Mouse (Mus musculus) MEL (cell line): ENCODE measurements around the gene Slc35g2. TPM values are rescaled to one million over a fixed set of nuclear protein-coding genes. Genes with fewer than 3 reads are reported as not detected.

Experiments
- DNase-seq: peaks from one replicate; pipeline ENCODE4 v3.0.0; 2011; ENCODE audit warnings: low read depth, low spot score
- H3K27ac ChIP-seq: 2 replicates; pipeline ENCODE4 v1.5.1; 2012; ENCODE audit warnings: low read depth, mild to moderate bottlenecking, control low read depth, low read length, moderate library complexity; ENCODE audit not compliant: control insufficient read depth
- H3K27me3 ChIP-seq, 2 experiments: fragments of 150-350 bp in 1 of 2; sonication (generic) in 1 of 2; 2 replicates each; pipeline ENCODE4 v1.6.1; 2012; ENCODE audit warnings: low read length in 2 of 2, mild to moderate bottlenecking in 2 of 2, improper control_type of control experiment in 1 of 2, moderate library complexity in 1 of 2; ENCODE audit not compliant: insufficient read depth in 2 of 2, control insufficient read depth in 1 of 2
- H3K36me3 ChIP-seq, 2 experiments: 2 replicates each; pipeline ENCODE4 v1.6.1; 2012 to 2014; ENCODE audit warnings: low read length in 2 of 2, improper control_type of control experiment in 1 of 2, inconsistent platforms in 1 of 2, mild to moderate bottlenecking in 1 of 2; ENCODE audit not compliant: insufficient read depth in 2 of 2, control insufficient read depth in 1 of 2
- H3K4me1 ChIP-seq, 2 experiments: fragments of 150-350 bp in 1 of 2; sonication (generic) in 1 of 2; 2 replicates each; pipeline ENCODE4 v1.6.1; 2012; ENCODE audit warnings: low read length in 2 of 2, improper control_type of control experiment in 1 of 2, mild to moderate bottlenecking in 1 of 2; ENCODE audit not compliant: insufficient read depth in 2 of 2, control insufficient read depth in 1 of 2
- H3K4me3 ChIP-seq, 2 experiments: fragments of 150-350 bp in 1 of 2; sonication (generic) in 1 of 2; 2 replicates each; pipeline ENCODE4 v1.5.1; 2012; ENCODE audit warnings: low read depth in 2 of 2, low read length in 2 of 2, mild to moderate bottlenecking in 2 of 2, moderate library complexity in 2 of 2, control low read depth in 1 of 2, improper control_type of control experiment in 1 of 2; ENCODE audit not compliant: control insufficient read depth in 1 of 2, insufficient read depth in 1 of 2
- H3K79me2 ChIP-seq: 2 replicates; pipeline ENCODE4 v1.6.1; 2012; ENCODE audit warnings: mild to moderate bottlenecking, low read length, moderate library complexity; ENCODE audit not compliant: control insufficient read depth, poor library complexity, insufficient read depth
- H3K9ac ChIP-seq: 2 replicates; pipeline ENCODE4 v1.6.1; 2012; ENCODE audit warnings: low read depth, mild to moderate bottlenecking, control low read depth, low read length, moderate library complexity; ENCODE audit not compliant: control insufficient read depth, poor library complexity, severe bottlenecking
- H3K9me3 ChIP-seq: fragments of 150-350 bp; sonication (generic); replicated peaks from 2 replicates; pipeline ENCODE4 v1.6.1; 2012; ENCODE audit warnings: mild to moderate bottlenecking, low read length, improper control_type of control experiment, moderate library complexity; ENCODE audit not compliant: insufficient read depth
- EP300 ChIP-seq, 2 experiments: IDR thresholded peaks; 2 replicates each; pipeline ENCODE4 v1.6.1; 2011; ENCODE audit warnings: improper control_type of control experiment in 2 of 2, low read length in 2 of 2, low read depth in 1 of 2, mild to moderate bottlenecking in 1 of 2
- ETS1 ChIP-seq: IDR thresholded peaks from 2 replicates; pipeline ENCODE4 v1.6.1; 2012; ENCODE audit warnings: low read depth, mild to moderate bottlenecking, inconsistent platforms, low read length, improper control_type of control experiment, moderate library complexity
- GATA1 ChIP-seq: IDR thresholded peaks from 2 replicates; pipeline ENCODE4 v1.6.1; 2011; ENCODE audit warnings: low read depth, low read length, improper control_type of control experiment
- HCFC1 ChIP-seq: IDR thresholded peaks from 2 replicates; pipeline ENCODE4 v1.6.1; 2012; ENCODE audit warnings: low read depth, mild to moderate bottlenecking, inconsistent platforms, low read length, improper control_type of control experiment, moderate library complexity
- MAFK ChIP-seq: IDR thresholded peaks from 2 replicates; pipeline ENCODE4 v1.6.1; 2011; ENCODE audit warnings: low read depth, mild to moderate bottlenecking, low read length, improper control_type of control experiment, borderline replicate concordance
- MYB ChIP-seq: IDR thresholded peaks from 2 replicates; pipeline ENCODE4 v1.6.1; 2011; ENCODE audit warnings: mild to moderate bottlenecking, low read depth, low read length, improper control_type of control experiment
- POLR2AphosphoS2 ChIP-seq: IDR thresholded peaks from 2 replicates; pipeline ENCODE4 v1.6.1; 2011; ENCODE audit warnings: low read length, improper control_type of control experiment
- RCOR1 ChIP-seq: IDR thresholded peaks from 2 replicates; pipeline ENCODE4 v1.6.1; 2012; ENCODE audit warnings: low read depth, mild to moderate bottlenecking, inconsistent platforms, low read length, improper control_type of control experiment
- TCF12 ChIP-seq: IDR thresholded peaks from 2 replicates; pipeline ENCODE4 v1.6.1; 2014; ENCODE audit warnings: low read depth, mild to moderate bottlenecking, inconsistent platforms, low read length, improper control_type of control experiment, moderate library complexity
- USF1 ChIP-seq: IDR thresholded peaks from 2 replicates; pipeline ENCODE4 v1.6.1; 2014; ENCODE audit warnings: low read depth, mild to moderate bottlenecking, inconsistent platforms, low read length, improper control_type of control experiment, moderate library complexity
- ZKSCAN1 ChIP-seq: IDR thresholded peaks from 2 replicates; pipeline ENCODE4 v1.6.1; 2012; ENCODE audit warnings: low read depth, mild to moderate bottlenecking, inconsistent platforms, low read length, improper control_type of control experiment, moderate library complexity
- ZNF384 ChIP-seq: IDR thresholded peaks from 2 replicates; pipeline ENCODE4 v1.6.1; 2012; ENCODE audit warnings: low read depth, mild to moderate bottlenecking, inconsistent platforms, low read length, improper control_type of control experiment
- polyA plus RNA-seq, 2 experiments: library from polyadenylated mRNA; stranded (reverse) in 1 of 2; unstranded in 1 of 2; fragments of >175 nt in 1 of 2; fragments of >200 nt in 1 of 2; gene quantifications; 2 replicates each; pipeline versions ENCODE4 v1.2.1 to v1.2.4; 2012; ENCODE audit warnings: low replicate concordance in 2 of 2, low read depth in 1 of 2; ENCODE audit not compliant: insufficient read length in 2 of 2, insufficient read depth in 1 of 2, missing spikeins in 1 of 2
- total RNA-seq: library from RNA; depleted of rRNA; stranded (reverse); fragments of 300-350 nt; gene quantifications from 2 replicates; pipeline ENCODE4 v1.2.3, GENCODE M21; 2012

Slc35g2 gene
- total and polyA plus RNA-seq, 3 experiments: 0.49 TPM; not detected in 2

DNA sequence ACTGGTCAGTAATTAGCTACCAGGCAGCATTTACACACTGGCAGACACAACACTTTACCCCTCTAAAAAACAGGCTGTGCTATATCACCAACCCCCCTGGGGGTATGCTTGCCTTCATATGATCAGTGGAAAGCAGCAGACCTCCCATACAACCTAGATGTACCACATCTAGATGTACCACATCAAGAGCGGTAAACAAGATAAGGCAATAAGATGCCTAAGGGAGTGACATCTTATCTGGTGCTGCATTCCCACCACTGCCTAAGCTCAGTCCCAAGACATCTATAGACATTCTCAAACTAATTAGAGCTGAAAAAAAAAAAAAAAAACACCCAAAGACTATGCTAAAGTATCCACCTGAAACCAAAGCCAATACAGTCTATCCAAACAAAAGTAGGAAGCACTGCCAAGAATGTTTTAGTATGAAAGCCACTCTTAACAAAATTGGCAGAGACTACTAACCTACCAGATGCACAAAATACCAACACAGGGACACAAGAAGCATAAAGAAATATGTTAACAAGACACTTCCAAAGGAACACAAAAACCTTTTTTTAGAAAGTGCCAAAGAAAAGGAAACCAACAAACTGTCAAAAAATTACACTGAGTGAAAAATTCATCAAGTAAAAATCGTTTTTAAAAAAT lies 35.1 kb downstream of the Slc35g2 start:
- H3K9ac ChIP-seq: no peak overlapping the region
- peaks cover 53% of the 10 kb centered on the region for H3K79me2 ChIP-seq
- H3K27me3 ChIP-seq: no peaks in the 10 kb centered on the region
- TF ChIP-seq GATA1: 0 out of 2 replicates have a peak, but pooled peaks have one; percentile 11
- no peak for TF ChIP-seq POLR2AphosphoS2
- peak; percentile 18; the same call in 1 of the 2 replicates for TF ChIP-seq ZNF384
- TF ChIP-seq, all 39 proteins: peak for 2
- H3K4me1 ChIP-seq: peaks cover 16 to 23% of the 10 kb centered on the region in 2 experiments
- no peak overlapping the region for H3K27ac ChIP-seq
- DNase-seq: no peak
- H3K4me3 ChIP-seq: no peak overlapping the region
- H3K9me3 ChIP-seq: no peaks in the 10 kb centered on the region
- peaks cover 0 to 27% of the 10 kb centered on the region in 2 experiments; a peak in 2 of 4 replicates for H3K36me3 ChIP-seq

DNA sequence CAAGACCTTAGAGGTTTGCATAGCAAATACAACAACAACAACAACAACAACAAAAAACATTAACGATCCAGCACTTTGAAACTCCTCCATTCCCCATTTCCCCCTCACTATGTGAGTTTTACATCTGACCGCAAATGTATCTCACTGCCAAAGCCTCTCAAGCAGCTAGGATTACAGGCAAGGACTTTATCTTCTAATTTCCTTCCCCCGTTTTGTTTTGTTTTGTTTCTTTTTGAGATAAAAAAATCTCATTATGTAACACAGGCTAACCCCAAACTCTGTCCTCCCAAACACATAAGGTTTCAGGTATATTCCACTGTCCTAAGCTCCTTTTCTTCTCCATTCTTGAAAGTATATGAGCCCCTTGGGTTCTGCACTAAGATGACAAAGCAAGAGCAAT lies 36.2 kb downstream of the Slc35g2 start:
- H3K4me1 ChIP-seq: peaks cover 16 to 23% of the 10 kb centered on the region in 2 experiments
- no peak overlapping the region for H3K9ac ChIP-seq
- no peak overlapping the region for H3K4me3 ChIP-seq
- no peak for DNase-seq
- no peaks in the 10 kb centered on the region for H3K9me3 ChIP-seq
- TF ChIP-seq ZKSCAN1 (no peak), MYB (0 out of 2 replicates have a peak, but pooled peaks have one; percentile 6), RCOR1 (peak; percentile 74), ZNF384 (0 out of 2 replicates have a peak, but pooled peaks have one; percentile 28), ETS1 (peak; percentile 57; the same call in 1 of the 2 replicates), TCF12 (peak; percentile 37; the same call in 1 of the 2 replicates), MAFK (0 out of 2 replicates have a peak, but pooled peaks have one; percentile 11), USF1 (no peak), EP300 (IDR thresholded peaks at IDR 0.05; ENCODE audit: low read depth in 1 of 2, low read length in 2 of 2) (peak; percentile 23 to 31; a peak in 3 of 4 replicates), HCFC1 (no peak)
- peaks cover 0 to 27% of the 10 kb centered on the region in 2 experiments; a peak in 2 of 4 replicates for H3K36me3 ChIP-seq
- no peak overlapping the region for H3K27ac ChIP-seq
- H3K79me2 ChIP-seq: peaks cover 54% of the 10 kb centered on the region
- H3K27me3 ChIP-seq: no peaks in the 10 kb centered on the region
